Mouse (Mus musculus) embryonic facial prominence, embryonic 12.5 days (tissue): ENCODE data around the gene Fga. TPM values are rescaled to one million over a fixed set of nuclear protein-coding genes. Genes with fewer than 3 reads are reported as not detected.

Experiments used
- ATAC-seq: fragments of 200-750 bp; cut with Nextera tagmentation; 2 replicates; pipeline ENCODE4 v1.8.0; 2017; ENCODE audit not compliant: insufficient number of reproducible peaks, insufficient read depth, low FRiP score, low TSS enrichment
- H3K27ac ChIP-seq: fragments of 300-500 bp; sonication (generic); 2 replicates; pipeline ENCODE4 v1.5.1; 2016; ENCODE audit warnings: mild to moderate bottlenecking
- H3K27me3 ChIP-seq: fragments of 300-500 bp; sonication (generic); 2 replicates; pipeline ENCODE4 v1.6.1; 2016; ENCODE audit warnings: mild to moderate bottlenecking, moderate library complexity
- H3K36me3 ChIP-seq: fragments of 300-500 bp; sonication (generic); 2 replicates; pipeline ENCODE4 v1.6.1; 2016; ENCODE audit warnings: mild to moderate bottlenecking
- H3K4me1 ChIP-seq: fragments of 300-500 bp; sonication (generic); 2 replicates; pipeline ENCODE4 v1.6.1; 2016
- H3K4me2 ChIP-seq: fragments of 300-500 bp; sonication (generic); replicated peaks from 2 replicates; pipeline ENCODE4 v1.6.1; 2016; ENCODE audit warnings: mild to moderate bottlenecking, moderate library complexity
- H3K4me3 ChIP-seq: fragments of 300-500 bp; sonication (generic); 2 replicates; pipeline ENCODE4 v1.5.1; 2016; ENCODE audit warnings: mild to moderate bottlenecking
- H3K9ac ChIP-seq: fragments of 300-500 bp; sonication (generic); 2 replicates; pipeline ENCODE4 v1.6.1; 2016; ENCODE audit warnings: mild to moderate bottlenecking, moderate library complexity
- H3K9me3 ChIP-seq: fragments of 300-500 bp; sonication (generic); 2 replicates; pipeline ENCODE4 v1.6.1; 2016; ENCODE audit warnings: mild to moderate bottlenecking, moderate library complexity
- WGBS: fragments of 180-500 bp; shearing (Covaris S2); methylation state at CpG from one replicate; pipeline ENCODE4 v1.1.7; 2016; 5-methylcytosine and 5-hydroxymethylcytosine counted together
- polyA plus RNA-seq: library from polyadenylated mRNA; unstranded; fragments of >200 nt; fragmentation: Nextera tagmentation; extraction: Ambion mirVana; gene quantifications from 2 replicates; pipeline ENCODE4 v1.2.1, GENCODE M21; 2016

Gene Fga
- polyA plus RNA-seq, 1 experiment from 2014 or later, result 0.06 TPM

GRCm38 (mm10) chr3:83055281-83056038 is 29.6 kb downstream of the Fga start, which contains the start of gene Plrg1:
Gene Plrg1 (plus strand): TSS chr3:83055522.
- Histone ChIP-seq H3K9me3 (no peaks in the 10 kb centered on the region), H3K4me2 (peak within 1 kb of the TSS; percentile 81), H3K27ac (peak within 1 kb of the TSS; percentile 69; the same call in 1 of the 2 replicates), H3K27me3 (no peaks in the 10 kb centered on the region), H3K4me3 (peak within 1 kb of the TSS; percentile 85), H3K9ac (peak within 1 kb of the TSS; percentile 69), H3K36me3 (peaks cover 26% of the 10 kb centered on the region), H3K4me1 (peaks cover 8% of the 10 kb centered on the region)
- WGBS, result under 1% methylated on average over 56 of the region's 61 CpGs
- peak; percentile 96 for ATAC-seq

GRCm38 (mm10) chr3:83057046-83057445 is 31.2 kb downstream of the Fga start:
- no peak overlapping the region for H3K4me2 ChIP-seq
- peaks cover 42% of the 10 kb centered on the region for H3K36me3 ChIP-seq
- H3K4me1 ChIP-seq, result peaks cover 8% of the 10 kb centered on the region
- no peak overlapping the region for H3K27ac ChIP-seq
- no peaks in the 10 kb centered on the region for H3K27me3 ChIP-seq
- H3K4me3 ChIP-seq, result no peak overlapping the region
- no peaks in the 10 kb centered on the region for H3K9me3 ChIP-seq
- WGBS, result 94% methylated on average over 2 of the region's 2 CpGs
- no peak overlapping the region for H3K9ac ChIP-seq
- ATAC-seq, result no peak

- Histone ChIP-seq H3K4me1 (no peaks in the 10 kb centered on the region), H3K9ac (no peak overlapping the region), H3K4me3 (no peak overlapping the region), H3K36me3 (peaks cover 79% of the 10 kb centered on the region), H3K27me3 (no peaks in the 10 kb centered on the region), H3K9me3 (no peaks in the 10 kb centered on the region), H3K4me2 (no peak overlapping the region), H3K27ac (no peak overlapping the region)
- ATAC-seq, result no peak
- 88% methylated on average over 9 of the region's 9 CpGs for WGBS
Measured at GRCm38 (mm10) chr3:83067920-83068319, 42.0 kb downstream of the Fga start.

GRCm38 (mm10) chr3:83068869-83069268 is 43.0 kb downstream of the Fga start:
- Histone ChIP-seq H3K9me3 (no peaks in the 10 kb centered on the region), H3K4me3 (no peak overlapping the region), H3K27ac (no peak overlapping the region), H3K4me1 (no peaks in the 10 kb centered on the region), H3K9ac (no peak overlapping the region), H3K27me3 (no peaks in the 10 kb centered on the region), H3K36me3 (peaks cover 79% of the 10 kb centered on the region), H3K4me2 (no peak overlapping the region)
- no peak for ATAC-seq
- WGBS, result 96% methylated on average over 13 of the region's 13 CpGs

GRCm38 (mm10) chr3:83070231-83070630 is 44.4 kb downstream of the Fga start:
- Histone ChIP-seq H3K36me3 (peaks cover 75% of the 10 kb centered on the region), H3K4me2 (no peak overlapping the region), H3K9ac (no peak overlapping the region), H3K4me1 (no peaks in the 10 kb centered on the region), H3K27ac (no peak overlapping the region), H3K4me3 (no peak overlapping the region), H3K27me3 (no peaks in the 10 kb centered on the region), H3K9me3 (no peaks in the 10 kb centered on the region)
- WGBS, result 93% methylated on average over 4 of the region's 4 CpGs
- no peak for ATAC-seq

GRCm38 (mm10) chr3:83076563-83076962 is 50.7 kb downstream of the Fga start:
- Histone ChIP-seq H3K36me3 (peaks cover 19% of the 10 kb centered on the region), H3K27ac (no peak overlapping the region), H3K4me1 (peaks cover 4% of the 10 kb centered on the region; the same call in 1 of the 2 replicates), H3K9ac (no peak overlapping the region), H3K27me3 (no peaks in the 10 kb centered on the region; the same call in 1 of the 2 replicates), H3K4me3 (no peak overlapping the region), H3K4me2 (no peak overlapping the region), H3K9me3 (no peaks in the 10 kb centered on the region)
- ATAC-seq, result no peak
- WGBS, result 46% methylated on average over 3 of the region's 3 CpGs

- Histone ChIP-seq H3K9me3 (no peaks in the 10 kb centered on the region), H3K36me3 (no peaks in the 10 kb centered on the region), H3K27ac (no peak overlapping the region), H3K4me1 (peaks cover 4% of the 10 kb centered on the region; the same call in 1 of the 2 replicates), H3K4me2 (peak overlapping the region; percentile 50), H3K4me3 (peak overlapping the region; percentile 15; the same call in 1 of the 2 replicates), H3K9ac (no peak overlapping the region), H3K27me3 (no peaks in the 10 kb centered on the region; the same call in 1 of the 2 replicates)
- 3% methylated on average over 11 of the region's 11 CpGs for WGBS
- ATAC-seq, result peak; percentile 74
Measured at GRCm38 (mm10) chr3:83080567-83081055, 54.7 kb downstream of the Fga start.

Other genes starting within 250 kb of the Fga start
- 6.0 and 6.4 TPM in 2 replicates for gene Rbm46, start 149.6 kb upstream of the Fga start, polyA plus RNA-seq
- gene Lrat, start 122.1 kb upstream of the Fga start, polyA plus RNA-seq, result 0.06 and 0.09 TPM in 2 replicates
- gene Fgg, start 18.4 kb upstream of the Fga start, polyA plus RNA-seq, result 0.36 TPM in 1 of 2 replicates, not detected in the other
- 0.08 TPM in 2 replicates for gene Fgb, start 23.8 kb downstream of the Fga start, polyA plus RNA-seq
- gene Plrg1, start 29.4 kb downstream of the Fga start, polyA plus RNA-seq, result 116 and 118 TPM in 2 replicates
- gene Dchs2, start 101.9 kb downstream of the Fga start, polyA plus RNA-seq, result 0.20 and 0.27 TPM in 2 replicates